Mouse (Mus musculus) layer of hippocampus, postnatal 10 days (tissue): ENCODE results near the gene Ppp1r18. TPM values are rescaled to one million over a fixed set of nuclear protein-coding genes. Genes with fewer than 3 reads are reported as not detected.
A peak's percentile ranks its signal among the peaks of the same experiment; 100 is the strongest.

Experiments used
- DNase-seq, 2 experiments: peaks; one replicate each; pipeline ENCODE4 v3.0.0; 2021; ENCODE audit warnings: low spot score in 2 of 2
- total RNA-seq, 2 experiments: library from RNA; stranded (reverse); gene quantifications; 2 replicates each; pipeline ENCODE4 v1.2.3; 2021

Ppp1r18 gene
- total RNA-seq, 2 experiments from 2014 or later, result 15.6 to 16.3 TPM

- no peak for DNase-seq
These were observed 2.9 kb downstream of the Ppp1r18 start for GRCm38 (mm10) chr17:35868165-35868820.

- DNase-seq, result no peak
These were observed 3.6 kb downstream of the Ppp1r18 start for GRCm38 (mm10) chr17:35868961-35869345.

GRCm38 (mm10) chr17:35869346-35870067 is 4.1 kb downstream of the Ppp1r18 start:
- peak in 1 of 2 experiments; percentile 48 for DNase-seq

- peak in 1 of 2 experiments; percentile 30 for DNase-seq
These were observed 4.9 kb downstream of the Ppp1r18 start for GRCm38 (mm10) chr17:35870151-35870883.

- DNase-seq, result peak; percentile 49 to 53
These were observed 5.7 kb downstream of the Ppp1r18 start for GRCm38 (mm10) chr17:35870884-35871696.

GRCm38 (mm10) chr17:35873774-35874519 is 8.6 kb downstream of the Ppp1r18 start:
- peak; percentile 90 to 93 for DNase-seq

GRCm38 (mm10) chr17:35874721-35875120 is 9.3 kb downstream of the Ppp1r18 start:
- DNase-seq, result no peak

- peak; percentile 95 to 96 for DNase-seq
These were observed 14.1 kb downstream of the Ppp1r18 start, which contains the start of gene Dhx16 for GRCm38 (mm10) chr17:35879245-35880057. Gene Dhx16 (plus strand): TSS chr17:35879819.

GRCm38 (mm10) chr17:35882924-35883323 is 17.5 kb downstream of the Ppp1r18 start:
- no peak for DNase-seq

GRCm38 (mm10) chr17:35883777-35884176 is 18.4 kb downstream of the Ppp1r18 start:
- no peak for DNase-seq

- DNase-seq, result no peak
These were observed 22.3 kb downstream of the Ppp1r18 start for GRCm38 (mm10) chr17:35887725-35888124.

GRCm38 (mm10) chr17:35896781-35897643 is 31.6 kb downstream of the Ppp1r18 start, which contains the start of gene 2310061I04Rik:
Gene 2310061I04Rik (minus strand): TSS chr17:35897431.
- DNase-seq, result peak; percentile 90 to 95

GRCm38 (mm10) chr17:35897644-35898573 is 32.5 kb downstream of the Ppp1r18 start:
- no peak for DNase-seq

- no peak for DNase-seq
These were observed 35.2 kb downstream of the Ppp1r18 start for GRCm38 (mm10) chr17:35900636-35901035.

GRCm38 (mm10) chr17:35903343-35903991 is 38.1 kb downstream of the Ppp1r18 start:
- no peak for DNase-seq

- no peak for DNase-seq
These were observed 38.6 kb downstream of the Ppp1r18 start for GRCm38 (mm10) chr17:35903992-35904355.

- DNase-seq, result no peak
These were observed 40.2 kb downstream of the Ppp1r18 start for GRCm38 (mm10) chr17:35905587-35905986.
